Mouse (Mus musculus): ENCODE results near the gene Slc51a.
A peak's percentile ranks its signal among the peaks of the same experiment; 100 is the strongest.
"Not testable (repeated sequence)": the region's sequence is repeated elsewhere in the genome, so short reads cannot be mapped to it uniquely, and the experiment has no call there.

Gene Slc51a

DNA sequence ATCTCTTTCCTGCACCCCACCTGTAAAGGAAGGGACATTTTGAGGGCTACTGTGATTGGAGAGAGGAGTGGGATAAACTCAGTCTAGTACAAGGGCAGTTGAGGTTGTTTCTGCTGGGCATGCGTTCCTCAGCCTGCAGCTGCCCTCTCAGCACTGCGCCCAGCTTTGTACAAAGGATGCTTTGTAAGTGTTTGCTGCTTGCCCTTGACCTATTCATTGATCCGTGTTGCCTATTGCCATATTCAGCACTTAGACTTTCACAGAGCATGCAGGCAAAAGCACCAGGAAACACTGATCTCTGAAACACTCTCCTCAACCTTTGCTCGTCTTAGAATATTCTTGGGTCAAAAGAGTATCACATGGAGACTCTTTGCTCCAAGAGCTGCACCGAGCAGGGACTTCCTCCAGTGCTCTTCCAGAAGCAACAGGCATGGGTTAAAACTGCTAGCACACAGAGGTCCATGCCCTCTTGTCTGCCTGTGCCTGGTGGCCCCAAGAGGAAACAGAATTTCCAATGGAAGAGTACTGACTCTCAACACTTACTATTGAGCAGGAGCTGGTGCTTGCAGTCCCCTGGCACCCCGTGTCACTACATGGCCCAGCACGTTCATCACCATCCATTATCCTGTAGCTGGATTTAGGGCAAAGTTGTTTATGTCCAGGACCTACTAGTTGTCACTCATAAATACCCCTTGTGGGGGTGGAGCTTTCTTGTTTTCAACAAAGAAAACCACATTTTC is 15.2 kb downstream of the Slc51a start:
- no peak for DNase-seq (ENCODE audit: low read depth in 1 of 2, low spot score in 2 of 2)

DNA sequence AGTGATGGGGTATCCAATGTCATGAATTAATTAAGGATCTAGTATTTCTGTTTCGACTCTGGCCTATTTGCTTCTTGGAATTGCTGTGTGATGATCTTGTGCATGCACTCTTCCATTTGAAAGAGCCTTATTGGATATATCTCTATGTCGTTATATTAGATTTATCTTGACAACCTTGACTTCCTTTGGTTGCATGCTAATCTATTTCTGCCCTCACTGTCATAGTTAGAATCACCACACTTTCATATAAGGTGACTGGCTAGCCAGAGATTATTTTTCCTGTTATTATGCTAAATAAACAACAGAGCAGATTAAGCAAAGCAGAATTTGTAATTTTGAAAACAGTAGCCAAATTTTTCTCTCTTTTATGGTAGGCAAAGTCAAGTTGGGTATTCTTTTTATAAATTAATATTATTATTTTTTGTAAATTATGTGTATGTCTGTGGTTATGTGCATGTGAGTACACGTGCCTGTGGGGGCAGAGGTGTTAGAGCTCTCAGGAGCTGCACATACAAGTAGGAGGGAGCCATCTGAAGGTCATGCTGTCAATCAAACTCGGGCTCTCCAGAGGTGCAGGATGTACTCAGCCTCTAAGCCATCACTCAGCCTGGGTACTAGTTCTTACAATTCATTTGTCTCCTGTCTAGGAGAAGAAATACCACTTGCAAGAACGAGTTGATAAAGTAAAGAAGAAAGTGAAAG is 18.1 kb downstream of the Slc51a start:
- DNase-seq (ENCODE audit: low read depth in 1 of 2, low spot score in 2 of 2) = no peak

- DNase-seq (ENCODE audit: low read depth in 1 of 2, low spot score in 2 of 2) = no peak
Measured at GRCm38 (mm10) chr16:32468488-32468887, 19.2 kb downstream of the Slc51a start.

DNA sequence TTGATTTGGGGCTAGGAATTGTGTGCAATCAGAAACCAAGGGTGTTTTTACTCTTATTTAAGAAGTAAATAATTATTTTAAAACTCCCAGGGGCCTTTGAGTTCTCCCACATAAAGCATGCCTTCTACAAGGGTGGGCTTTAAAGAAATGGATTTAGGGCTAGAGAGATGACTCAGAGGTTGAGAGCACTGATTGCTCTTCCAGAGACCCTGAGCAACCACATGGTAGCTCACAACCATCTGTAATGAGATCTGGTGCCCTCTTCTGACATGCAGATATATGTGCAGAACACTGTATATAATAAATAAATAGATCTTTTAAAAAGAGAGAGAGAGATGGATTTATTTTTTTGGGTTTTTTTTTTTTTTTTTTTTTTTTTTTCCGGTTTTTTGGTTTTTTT is 22.8 kb downstream of the Slc51a start:
- DNase-seq (ENCODE audit: low read depth in 1 of 2, low spot score in 2 of 2) = no peak

DNA sequence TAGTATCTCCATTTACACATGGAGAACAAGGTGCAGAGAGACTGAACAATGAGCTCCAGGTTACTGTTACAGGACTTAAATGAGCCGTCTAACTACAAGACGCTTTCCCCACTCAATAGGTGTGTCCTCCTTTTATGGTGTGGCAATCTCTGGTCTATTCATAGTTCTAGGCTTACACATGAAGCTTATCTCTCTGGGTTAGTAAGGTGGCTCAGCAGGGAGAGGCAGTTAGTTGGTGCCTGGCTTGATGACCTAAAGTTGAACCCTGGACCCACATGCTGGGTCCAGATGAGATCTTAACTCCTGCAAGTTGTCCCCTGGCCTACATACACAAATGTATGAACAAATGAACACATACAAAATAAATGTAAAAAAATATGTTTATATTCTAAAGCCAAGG is 24.3 kb downstream of the Slc51a start:
- no peak for DNase-seq (ENCODE audit: low read depth in 1 of 2, low spot score in 2 of 2)

- DNase-seq (ENCODE audit: low read depth in 1 of 2, low spot score in 2 of 2) = no peak
Measured at GRCm38 (mm10) chr16:32462950-32463349, 24.7 kb downstream of the Slc51a start.

DNA sequence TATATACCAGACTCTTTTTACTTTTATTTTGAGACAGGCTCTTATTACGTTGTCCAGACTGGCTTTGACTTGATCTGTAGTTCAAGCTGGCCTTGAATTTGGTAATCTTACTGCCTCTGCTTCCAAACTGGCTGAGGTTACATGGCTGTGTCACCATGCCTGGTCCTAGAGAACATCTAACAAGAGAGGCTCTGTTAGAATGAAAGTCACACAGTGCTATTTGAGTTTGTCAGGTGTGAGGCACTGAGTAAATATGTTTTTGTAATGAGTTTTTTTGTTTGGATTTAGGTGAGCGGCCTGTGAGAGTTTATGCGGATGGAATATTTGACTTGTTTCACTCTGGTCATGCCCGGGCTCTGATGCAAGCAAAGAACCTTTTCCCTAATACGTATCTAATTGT is 26.0 kb downstream of the Slc51a start:
- DNase-seq (ENCODE audit: low read depth in 1 of 2, low spot score in 2 of 2) = no peak

DNA sequence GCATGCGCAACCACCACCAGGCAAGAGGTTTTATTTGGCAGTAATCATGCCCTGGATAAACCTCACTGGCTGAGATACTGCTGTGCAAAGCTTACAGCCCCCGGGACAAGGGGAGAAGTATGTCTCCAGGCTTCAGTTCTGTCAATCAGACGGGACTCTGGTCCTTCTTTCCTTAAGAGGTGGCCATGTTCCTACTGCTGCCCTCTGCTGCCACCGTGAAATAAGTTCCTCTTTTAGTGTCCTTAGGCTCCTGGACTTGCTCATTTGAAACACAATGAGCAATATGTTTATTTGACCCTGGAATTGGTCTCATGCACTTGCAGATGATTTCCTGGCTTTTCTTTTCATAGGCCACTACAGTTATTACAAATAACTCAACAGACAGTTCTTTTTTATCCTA is 27.2 kb downstream of the Slc51a start:
- no peak for DNase-seq (ENCODE audit: low read depth in 1 of 2, low spot score in 2 of 2)

DNA sequence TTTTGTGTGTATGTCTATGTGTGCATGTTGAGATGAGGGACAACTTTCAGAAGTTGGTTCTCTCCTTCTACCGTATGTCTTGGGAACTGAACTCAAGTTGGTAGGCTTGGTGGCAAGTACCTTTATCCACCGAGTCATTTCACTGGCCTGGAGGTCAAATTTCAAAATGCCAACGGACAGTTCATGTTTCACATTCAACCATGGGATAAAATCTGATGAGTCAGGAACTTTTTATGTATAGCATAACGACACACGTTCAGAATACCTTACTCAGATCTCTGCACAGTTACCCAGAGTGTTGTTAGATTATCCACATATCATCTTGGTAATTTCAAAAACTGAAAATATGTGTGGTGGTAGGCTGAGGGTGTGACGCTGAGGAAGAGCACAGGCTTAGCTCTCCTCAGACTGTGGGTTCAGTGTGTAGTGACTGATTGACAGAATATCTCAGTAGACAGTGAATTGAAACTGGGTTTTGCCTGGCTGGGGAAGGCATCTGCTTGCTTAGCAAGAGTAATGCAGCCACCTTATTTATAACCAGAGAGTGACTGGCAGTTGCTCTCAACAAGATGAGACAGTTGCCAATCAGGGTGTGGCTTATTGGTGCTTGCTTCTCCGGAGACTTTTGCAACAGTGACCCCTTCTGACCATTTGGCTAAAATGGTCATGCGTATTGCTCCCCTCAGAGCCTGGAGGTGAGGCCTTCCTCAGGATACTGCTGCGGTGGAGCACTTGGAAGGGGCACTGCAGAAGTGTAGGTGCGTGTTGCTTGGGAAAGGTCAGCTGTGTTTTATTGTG is 29.9 kb downstream of the Slc51a start:
- DNase-seq (ENCODE audit: low read depth in 1 of 2, low spot score in 2 of 2) = peak; percentile 12 to 27

DNA sequence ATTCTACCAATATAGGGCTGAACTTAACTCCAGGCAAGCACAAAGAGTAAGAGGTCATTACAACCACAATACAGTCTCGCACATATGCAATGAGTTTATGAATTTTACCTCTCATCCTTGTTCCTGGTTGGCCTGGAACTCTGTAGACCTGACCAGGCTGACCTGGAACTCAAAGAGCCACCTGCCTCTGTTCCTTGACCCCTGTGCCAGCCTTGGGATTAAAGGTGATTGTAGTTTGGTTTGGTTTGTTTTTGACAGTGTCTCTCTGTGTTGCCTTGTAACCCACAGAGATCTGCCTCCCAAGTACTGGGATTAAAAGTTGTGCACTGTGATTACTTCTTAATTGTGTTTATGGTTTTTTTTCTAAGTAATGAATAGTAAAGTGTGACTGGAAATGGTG is 30.9 kb downstream of the Slc51a start:
- DNase-seq (ENCODE audit: low read depth in 1 of 2, low spot score in 2 of 2) = no peak

GRCm38 (mm10) chr16:32456086-32456485 is 31.6 kb downstream of the Slc51a start:
- DNase-seq (ENCODE audit: low read depth in 1 of 2, low spot score in 2 of 2) = no peak

DNA sequence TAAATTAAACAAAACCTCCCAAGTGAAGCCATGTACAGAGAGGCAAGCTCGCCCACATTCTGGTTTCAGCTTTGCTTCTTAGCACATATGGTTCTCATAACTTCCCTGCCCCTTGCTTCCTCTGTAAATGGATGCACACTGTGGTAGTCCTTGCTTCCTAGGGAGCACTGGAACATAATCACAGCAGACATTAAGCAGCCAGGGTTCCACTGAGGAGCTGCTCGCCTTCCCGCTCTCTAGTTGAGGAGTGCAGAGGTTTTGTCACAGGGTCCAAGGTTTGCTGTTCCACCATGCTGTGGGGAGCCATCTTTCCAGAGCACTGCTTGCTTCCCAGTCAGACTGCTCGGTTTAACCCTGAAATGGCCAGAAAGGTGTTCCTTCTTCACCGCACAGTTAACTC is 33.0 kb downstream of the Slc51a start:
- DNase-seq (ENCODE audit: low read depth in 1 of 2, low spot score in 2 of 2) = no peak

- DNase-seq (ENCODE audit: low read depth in 1 of 2, low spot score in 2 of 2) = no peak
Measured at GRCm38 (mm10) chr16:32453102-32453501, 34.6 kb downstream of the Slc51a start.

DNA sequence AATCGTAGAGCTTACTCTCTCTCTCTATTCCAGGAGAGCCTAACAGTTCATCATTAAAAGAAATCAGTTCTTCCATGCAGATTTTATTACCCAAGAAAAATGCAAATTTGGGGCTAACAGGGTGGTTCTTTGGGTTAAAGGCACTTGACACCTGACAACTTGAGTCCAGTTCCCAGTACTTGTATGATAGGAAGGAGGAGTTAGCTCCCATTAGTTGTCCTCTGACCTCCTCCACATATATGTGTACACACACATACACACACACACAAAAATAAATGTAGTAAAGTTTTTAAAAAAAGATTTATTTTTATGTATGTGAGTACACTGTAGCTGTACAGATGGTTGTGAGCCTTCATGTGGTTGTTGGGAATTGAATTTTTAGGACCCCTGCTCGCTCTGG is 37.5 kb downstream of the Slc51a start:
- no peak for DNase-seq (ENCODE audit: low read depth in 1 of 2, low spot score in 2 of 2)

DNA sequence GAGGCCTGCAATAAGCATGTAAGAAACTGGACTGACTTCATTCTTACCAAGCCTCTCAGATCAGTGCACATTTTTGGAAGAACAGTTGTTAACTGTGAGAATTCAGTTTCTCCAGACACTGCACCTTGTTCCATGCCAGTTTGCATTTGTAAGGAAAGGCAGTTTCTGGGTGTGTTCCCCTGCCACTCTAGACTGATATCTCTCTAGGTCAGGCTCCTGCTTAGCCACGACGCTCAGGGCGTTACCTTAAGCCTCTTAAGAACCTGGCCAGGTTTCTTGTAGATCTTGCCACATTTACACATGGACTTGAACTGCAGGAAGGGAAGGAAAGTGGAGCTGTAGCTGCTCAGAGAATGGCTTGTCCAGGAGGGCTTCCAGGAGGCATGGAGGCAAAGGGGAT is 38.0 kb downstream of the Slc51a start:
- DNase-seq (ENCODE audit: low read depth in 1 of 2, low spot score in 2 of 2) = no peak

DNA sequence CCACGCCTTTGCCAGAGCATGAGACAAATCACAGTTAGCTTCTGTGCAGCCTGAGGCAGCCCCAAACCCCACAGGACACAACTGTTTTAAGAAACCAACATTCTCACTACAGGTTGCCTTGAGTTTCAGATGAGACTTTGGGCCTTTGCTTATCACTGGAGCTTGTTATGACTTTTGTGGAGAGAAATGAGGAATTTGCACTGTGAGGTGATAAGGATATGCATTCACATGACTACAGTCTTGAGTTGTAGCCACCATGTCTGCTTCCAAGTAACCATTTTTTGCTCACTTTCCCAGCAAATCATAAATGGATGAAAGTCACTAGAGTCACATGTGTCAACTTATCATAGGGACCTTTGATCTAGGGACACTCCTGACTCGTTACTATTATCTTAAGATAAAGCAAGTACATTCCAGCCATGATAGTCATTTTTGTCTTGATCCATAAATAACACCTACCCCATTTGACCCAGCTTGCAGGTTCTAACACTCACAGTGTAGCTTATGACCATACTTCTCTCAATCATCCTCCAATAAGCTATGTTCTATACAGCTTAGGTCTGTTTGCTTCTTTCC is 41.0 kb downstream of the Slc51a start:
- no peak for DNase-seq (ENCODE audit: low read depth in 1 of 2, low spot score in 2 of 2)

DNA sequence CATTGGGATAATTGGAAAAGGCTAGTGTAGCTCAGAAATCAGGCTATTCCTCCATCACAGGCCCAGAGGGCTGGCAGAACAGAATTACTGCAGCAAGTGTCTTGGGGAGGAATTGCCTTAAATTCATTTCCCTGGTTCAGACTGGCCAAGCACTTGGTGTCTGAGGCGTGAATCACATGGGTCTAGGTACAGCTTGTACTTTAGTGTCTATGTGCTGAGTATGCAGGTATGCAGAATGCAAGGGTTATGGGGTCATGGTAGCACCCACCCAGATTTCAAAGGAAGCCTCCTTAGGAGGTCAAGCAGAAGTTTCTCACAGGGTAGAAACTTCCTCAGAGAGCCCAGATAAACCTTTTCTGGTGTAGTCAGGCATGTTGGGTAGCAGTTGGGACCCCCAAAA is 42.1 kb downstream of the Slc51a start:
- no peak for DNase-seq (ENCODE audit: low read depth in 1 of 2, low spot score in 2 of 2)

- not testable (repeated sequence) for DNase-seq (ENCODE audit: low read depth in 1 of 2, low spot score in 2 of 2)
Measured at GRCm38 (mm10) chr16:32444615-32445014, 43.1 kb downstream of the Slc51a start.

GRCm38 (mm10) chr16:32441432-32441831 is 46.2 kb downstream of the Slc51a start:
- no peak for DNase-seq (ENCODE audit: low read depth in 1 of 2, low spot score in 2 of 2)

DNA sequence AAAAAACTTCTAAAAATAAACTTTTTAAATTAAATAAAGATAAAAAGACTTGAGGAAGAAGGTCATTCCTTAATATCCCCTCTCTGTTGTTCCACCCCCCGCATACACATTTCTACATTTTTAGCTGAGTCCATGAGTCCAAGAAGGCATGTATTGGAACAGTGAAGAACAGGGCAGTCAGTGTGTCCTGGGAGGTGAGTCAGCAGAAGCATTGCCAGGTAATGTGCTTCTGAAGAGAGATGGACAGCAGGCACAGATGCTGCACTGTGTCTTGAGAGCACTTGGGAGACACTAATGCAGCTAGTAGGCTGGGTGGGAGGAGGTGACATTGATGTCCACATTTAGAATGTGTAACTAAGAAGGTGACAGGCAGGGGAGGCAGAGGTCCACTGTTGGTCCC is 50.4 kb downstream of the Slc51a start:
- DNase-seq (ENCODE audit: low read depth in 1 of 2, low spot score in 2 of 2) = no peak

- DNase-seq (ENCODE audit: low read depth in 1 of 2, low spot score in 2 of 2) = no peak
Measured at GRCm38 (mm10) chr16:32436657-32437056, 51.0 kb downstream of the Slc51a start.

DNA sequence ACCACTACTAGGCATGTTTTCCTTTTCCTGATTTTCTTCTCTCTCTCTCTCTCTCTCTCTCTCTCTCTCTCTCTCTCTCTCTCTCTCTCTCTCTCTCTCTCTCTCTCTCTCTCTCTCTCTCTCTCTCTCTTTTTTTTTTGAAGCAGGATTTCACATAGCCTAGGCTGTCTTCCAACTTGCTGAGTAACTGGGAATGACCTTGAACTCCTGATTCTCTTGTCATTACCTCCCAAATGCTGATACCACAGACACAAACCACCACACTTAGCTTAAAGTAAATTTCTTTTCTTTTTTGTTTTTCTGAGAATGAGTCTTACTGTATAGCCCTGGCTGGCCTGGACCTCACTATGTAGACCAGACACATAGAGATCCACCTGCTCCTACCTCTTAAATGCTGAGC is 53.0 kb downstream of the Slc51a start:
- no peak for DNase-seq (ENCODE audit: low read depth in 1 of 2, low spot score in 2 of 2)

All from monocyte, adult 2 months (primary cell).